Mouse (Mus musculus) bone marrow macrophage, adult 2 months (primary cell): Measurements from ENCODE around the gene Atl3. TPM values are rescaled to one million over a fixed set of nuclear protein-coding genes. Genes with fewer than 3 reads are reported as not detected.

Source experiments
- H3K27ac ChIP-seq: 2 replicates; pipeline ENCODE4 v1.5.1; 2012; ENCODE audit warnings: low read depth, low read length; ENCODE audit not compliant: insufficient read depth
- H3K4me1 ChIP-seq: 2 replicates; pipeline ENCODE4 v1.6.1; 2012; ENCODE audit warnings: low read length; ENCODE audit not compliant: control insufficient read depth, insufficient read depth
- H3K4me3 ChIP-seq: 2 replicates; pipeline ENCODE4 v1.5.1; 2012; ENCODE audit warnings: mild to moderate bottlenecking, low read length, moderate library complexity; ENCODE audit not compliant: insufficient read depth
- CTCF ChIP-seq: IDR thresholded peaks from 2 replicates; pipeline ENCODE4 v1.5.1; 2012; ENCODE audit warnings: low read depth, mild to moderate bottlenecking, low read length, moderate library complexity
- POLR2A ChIP-seq: IDR thresholded peaks from 2 replicates; pipeline ENCODE4 v1.6.1; 2012; ENCODE audit warnings: mild to moderate bottlenecking, low read depth, low read length, borderline replicate concordance
- polyA plus RNA-seq: library from polyadenylated mRNA; stranded (reverse); fragments of >200 nt; gene quantifications from 2 replicates; pipeline ENCODE4 v1.2.4, GENCODE M21; 2012; ENCODE audit not compliant: missing spikeins, insufficient read depth, insufficient read length

Gene Atl3
- polyA plus RNA-seq, 1 experiment, result 62.2 TPM

- no peaks in the 10 kb centered on the region for H3K4me1 ChIP-seq
- H3K4me3 ChIP-seq, result no peak overlapping the region
- TF ChIP-seq POLR2A (no peak), CTCF (peak; percentile 42; the same call in 1 of the 2 replicates)
Observed at GRCm38 (mm10) chr19:7528639-7529428, 35.0 kb downstream of the Atl3 start.

GRCm38 (mm10) chr19:7531906-7532305, 38.1 kb downstream of the Atl3 start:
- TF ChIP-seq POLR2A, result no peak
- TF ChIP-seq CTCF, result no peak
- H3K4me3 ChIP-seq, result no peak overlapping the region
- no peak overlapping the region for H3K27ac ChIP-seq
- H3K4me1 ChIP-seq, result no peaks in the 10 kb centered on the region

More at GRCm38 (mm10) chr19:7528639-7529428, 35.0 kb downstream of the Atl3 start:
- H3K27ac ChIP-seq, result no peak overlapping the region

- no peak overlapping the region for H3K4me3 ChIP-seq
- no peaks in the 10 kb centered on the region for H3K4me1 ChIP-seq
- TF ChIP-seq POLR2A (no peak), CTCF (no peak)
- no peak overlapping the region for H3K27ac ChIP-seq
Observed at GRCm38 (mm10) chr19:7533891-7534290, 40.1 kb downstream of the Atl3 start.

GRCm38 (mm10) chr19:7548924-7549323, 55.1 kb downstream of the Atl3 start:
- Histone ChIP-seq H3K4me1 (no peaks in the 10 kb centered on the region), H3K4me3 (no peak overlapping the region), H3K27ac (no peak overlapping the region)
- TF ChIP-seq POLR2A, result no peak
- TF ChIP-seq CTCF, result no peak

- TF ChIP-seq CTCF, result no peak
- TF ChIP-seq POLR2A, result no peak
- no peak overlapping the region for H3K27ac ChIP-seq
- no peaks in the 10 kb centered on the region for H3K4me1 ChIP-seq
- H3K4me3 ChIP-seq, result no peak overlapping the region
Observed at GRCm38 (mm10) chr19:7551550-7552300, 57.9 kb downstream of the Atl3 start.

- TF ChIP-seq POLR2A (no peak), CTCF (no peak)
- H3K4me3 ChIP-seq, result no peak overlapping the region
- H3K27ac ChIP-seq, result no peak overlapping the region
- H3K4me1 ChIP-seq, result no peaks in the 10 kb centered on the region
Observed at GRCm38 (mm10) chr19:7552301-7552673, 58.4 kb downstream of the Atl3 start.

GRCm38 (mm10) chr19:7553441-7553840, 59.6 kb downstream of the Atl3 start:
- Histone ChIP-seq H3K4me1 (0 out of 2 replicates have a peak, but pooled peaks cover 3% of the 10 kb centered on the region), H3K27ac (no peak overlapping the region), H3K4me3 (no peak overlapping the region)
- TF ChIP-seq CTCF (no peak), POLR2A (no peak)

GRCm38 (mm10) chr19:7554881-7555280, 61.0 kb downstream of the Atl3 start:
- Histone ChIP-seq H3K27ac (no peak overlapping the region), H3K4me3 (no peak overlapping the region), H3K4me1 (0 out of 2 replicates have a peak, but pooled peaks cover 4% of the 10 kb centered on the region)
- no peak for TF ChIP-seq CTCF
- no peak for TF ChIP-seq POLR2A

GRCm38 (mm10) chr19:7556641-7557040, 62.8 kb downstream of the Atl3 start:
- no peak overlapping the region for H3K4me3 ChIP-seq
- TF ChIP-seq POLR2A, result no peak
- no peak for TF ChIP-seq CTCF
- no peak overlapping the region for H3K27ac ChIP-seq
- 0 out of 2 replicates have a peak, but pooled peaks cover 4% of the 10 kb centered on the region for H3K4me1 ChIP-seq

- Histone ChIP-seq H3K4me1 (0 out of 2 replicates have a peak, but pooled peaks cover 4% of the 10 kb centered on the region), H3K4me3 (peak within 1 kb of the TSS; percentile 62), H3K27ac (no peak within 1 kb of the TSS)
- no peak for TF ChIP-seq CTCF
- no peak for TF ChIP-seq POLR2A
Observed at GRCm38 (mm10) chr19:7557328-7557822, 63.5 kb downstream of the Atl3 start, which contains the start of gene Pla2g16. Pla2g16 (plus strand) TSS chr19:7557459.
